Mouse (Mus musculus) stomach, postnatal 0 days (tissue): Measurements from ENCODE around the gene Gm45716.

ENCODE experiments used
- CTCF ChIP-seq: IDR thresholded peaks from 2 replicates; pipeline ENCODE4 v1.5.1; 2016; ENCODE audit warnings: antibody characterized with exemption, low read depth, mild to moderate bottlenecking, moderate library complexity
- EP300 ChIP-seq: optimal IDR thresholded peaks from 2 replicates; pipeline ENCODE3; 2016; ENCODE audit warnings: antibody characterized with exemption

DNA sequence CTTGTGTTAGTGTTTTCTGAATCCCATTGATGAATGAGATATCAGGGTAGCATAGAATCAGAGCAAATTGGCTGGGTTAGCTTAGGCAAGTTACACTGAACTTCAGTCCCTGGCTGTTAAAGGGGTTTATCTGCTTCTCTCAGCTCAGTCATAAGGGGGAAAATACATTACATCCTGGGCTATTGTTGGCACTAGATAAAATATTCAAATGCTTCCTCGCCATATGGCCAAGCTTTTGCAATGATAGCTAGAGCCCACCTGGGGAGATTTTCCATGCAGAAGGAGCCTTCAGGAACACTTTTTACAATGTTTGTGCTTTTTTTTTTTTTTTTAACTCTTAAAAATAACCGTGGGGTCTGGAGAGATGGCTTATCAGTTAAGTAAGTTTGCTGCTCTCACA lies 96.6 kb downstream of the Gm45716 start:
- TF ChIP-seq EP300 (no peak), CTCF (no peak)
